ENCODE assay signal across 27 mouse cellular contexts in genomic region chr16:55185370-55185769, GRCm38 (mm10).
DNase-seq lines count a peak whose midpoint lies in the region; ATAC-seq and TF ChIP-seq lines count a peak whose summit lies in the region.
"Had no signal": no experiment of that assay in that cellular context is flagged by ENCODE, and none has a peak within 500 bp of the region (broad histone marks: within the 10 kb centered on the region; RNA-seq: fewer than 3 reads in every experiment).

No protein-coding gene starts in this region.

- no peak overlapping the region for H3K27ac ChIP-seq in forebrain, embryonic 16.5 days (ENCODE audit: low read length)
- H3K27ac ChIP-seq in forebrain, embryonic 11.5 days (ENCODE audit: low read depth, low read length), result no peak overlapping the region
- H3K27ac ChIP-seq in hindbrain, postnatal 0 days, result no peak overlapping the region
- H3K27ac ChIP-seq in hindbrain, embryonic 11.5 days (ENCODE audit: low read depth, low read length), result no peak overlapping the region
- H3K27ac ChIP-seq in midbrain, postnatal 0 days (ENCODE audit: low read depth, low read length), result no peak overlapping the region
- no peak overlapping the region for H3K27ac ChIP-seq in midbrain, embryonic 10.5 days (replicated peaks)
- H3K27ac ChIP-seq: embryonic facial prominence, embryonic 10.5 days; embryonic facial prominence, embryonic 13.5 days; heart, adult 2 months; heart, embryonic 10.5 days; heart, embryonic 13.5 days; hindbrain, embryonic 13.5 days had no signal

- H3K4me1 ChIP-seq in forebrain, embryonic 16.5 days (replicated peaks; ENCODE audit: control insufficient read depth, insufficient read depth, low read length), result no peaks in the 10 kb centered on the region
- no peaks in the 10 kb centered on the region for H3K4me1 ChIP-seq in forebrain, embryonic 11.5 days (replicated peaks; ENCODE audit: control insufficient read depth, insufficient read depth, low read length)
- no peaks in the 10 kb centered on the region for H3K4me1 ChIP-seq in hindbrain, postnatal 0 days (ENCODE audit: insufficient read depth, low read length)
- no peaks in the 10 kb centered on the region for H3K4me1 ChIP-seq in hindbrain, embryonic 11.5 days (replicated peaks; ENCODE audit: control insufficient read depth, insufficient read depth, low read length)
- no peaks in the 10 kb centered on the region for H3K4me1 ChIP-seq in midbrain, postnatal 0 days (ENCODE audit: insufficient read depth, low read length)
- no peaks in the 10 kb centered on the region for H3K4me1 ChIP-seq in midbrain, embryonic 10.5 days
- H3K4me1 ChIP-seq: embryonic facial prominence, embryonic 10.5 days; embryonic facial prominence, embryonic 13.5 days; heart, embryonic 10.5 days; heart, embryonic 13.5 days; hindbrain, embryonic 13.5 days had no signal

- no peak for DNase-seq in forebrain, embryonic 11.5 days (ENCODE audit: low spot score)
- DNase-seq in hindbrain, postnatal 0 days (ENCODE audit: low spot score), result peak; percentile 45
- DNase-seq in hindbrain, embryonic 11.5 days (ENCODE audit: low spot score), result no peak
- peak; percentile 35 for DNase-seq in midbrain, postnatal 0 days (ENCODE audit: low spot score)
- no peak for DNase-seq in midbrain, embryonic 10.5 days (ENCODE audit: low spot score)
- no peak for DNase-seq in right cerebral cortex, postnatal 4 days
- DNase-seq: adrenal gland, adult 2 months; adrenal gland, postnatal 14 days; cerebellum, adult 18-20 months; cerebellum, adult 9-10 months; cerebellum, postnatal 36 days; embryo, embryonic 11 days; gastrocnemius, postnatal 10 days; gastrocnemius, postnatal 36 days; heart, adult 2 months; heart, postnatal 14 days; heart, postnatal 4 days; kidney, adult 2 months had no signal

- H3K9ac ChIP-seq in forebrain, embryonic 16.5 days (replicated peaks; ENCODE audit: low read depth, low read length), result no peak overlapping the region
- no peak overlapping the region for H3K9ac ChIP-seq in forebrain, embryonic 11.5 days (ENCODE audit: low read length)
- H3K9ac ChIP-seq in hindbrain, postnatal 0 days (replicated peaks; ENCODE audit: low read length), result no peak overlapping the region
- H3K9ac ChIP-seq in hindbrain, embryonic 11.5 days (ENCODE audit: low read depth, low read length), result no peak overlapping the region
- no peak overlapping the region for H3K9ac ChIP-seq in midbrain, postnatal 0 days (replicated peaks; ENCODE audit: low read length, poor library complexity, severe bottlenecking)
- H3K9ac ChIP-seq: embryonic facial prominence, embryonic 13.5 days; heart, embryonic 13.5 days; hindbrain, embryonic 13.5 days had no signal

- no peak overlapping the region for H3K4me3 ChIP-seq in forebrain, embryonic 16.5 days (replicated peaks; ENCODE audit: low read length)
- H3K4me3 ChIP-seq in forebrain, embryonic 11.5 days (ENCODE audit: low read depth, low read length), result no peak overlapping the region
- no peak overlapping the region for H3K4me3 ChIP-seq in hindbrain, postnatal 0 days (ENCODE audit: low read length)
- H3K4me3 ChIP-seq in hindbrain, embryonic 11.5 days (ENCODE audit: low read depth, low read length), result no peak overlapping the region
- no peak overlapping the region for H3K4me3 ChIP-seq in midbrain, postnatal 0 days (ENCODE audit: low read depth, low read length)
- H3K4me3 ChIP-seq in midbrain, embryonic 10.5 days, result no peak overlapping the region
- H3K4me3 ChIP-seq: embryonic facial prominence, embryonic 10.5 days; embryonic facial prominence, embryonic 13.5 days; erythroblast, embryonic 14.5 days; heart, adult 2 months; heart, embryonic 10.5 days; heart, embryonic 13.5 days; hindbrain, embryonic 13.5 days had no signal

- H3K9me3 ChIP-seq in forebrain, embryonic 16.5 days (ENCODE audit: control insufficient read depth, low read length), result no peaks in the 10 kb centered on the region
- H3K9me3 ChIP-seq in forebrain, embryonic 11.5 days (ENCODE audit: control insufficient read depth, low read length), result no peaks in the 10 kb centered on the region
- no peaks in the 10 kb centered on the region for H3K9me3 ChIP-seq in hindbrain, postnatal 0 days (ENCODE audit: low read length)
- no peaks in the 10 kb centered on the region for H3K9me3 ChIP-seq in hindbrain, embryonic 11.5 days (ENCODE audit: control insufficient read depth, low read length)
- no peaks in the 10 kb centered on the region for H3K9me3 ChIP-seq in midbrain, postnatal 0 days (ENCODE audit: low read length)
- no peaks in the 10 kb centered on the region for H3K9me3 ChIP-seq in midbrain, embryonic 10.5 days (replicated peaks)
- H3K9me3 ChIP-seq: embryonic facial prominence, embryonic 10.5 days; embryonic facial prominence, embryonic 13.5 days; heart, embryonic 10.5 days; heart, embryonic 13.5 days; hindbrain, embryonic 13.5 days had no signal

- no peaks in the 10 kb centered on the region for H3K36me3 ChIP-seq in forebrain, embryonic 16.5 days (ENCODE audit: control insufficient read depth, insufficient read depth)
- no peaks in the 10 kb centered on the region for H3K36me3 ChIP-seq in forebrain, embryonic 11.5 days (ENCODE audit: control insufficient read depth, insufficient read depth, low read length)
- H3K36me3 ChIP-seq in hindbrain, postnatal 0 days (ENCODE audit: insufficient read depth, low read length), result no peaks in the 10 kb centered on the region
- H3K36me3 ChIP-seq in hindbrain, embryonic 11.5 days (ENCODE audit: control insufficient read depth, insufficient read depth, low read length), result no peaks in the 10 kb centered on the region
- H3K36me3 ChIP-seq in midbrain, postnatal 0 days (ENCODE audit: insufficient read depth, low read length), result no peaks in the 10 kb centered on the region
- H3K36me3 ChIP-seq in midbrain, embryonic 10.5 days, result no peaks in the 10 kb centered on the region
- H3K36me3 ChIP-seq: embryonic facial prominence, embryonic 10.5 days; embryonic facial prominence, embryonic 13.5 days; heart, embryonic 10.5 days; heart, embryonic 13.5 days; hindbrain, embryonic 13.5 days had no signal

- TF ChIP-seq CTCF in hindbrain, postnatal 0 days (IDR thresholded peaks at IDR 0.05; ENCODE audit: low read depth), result no peak
- TF ChIP-seq CTCF in midbrain, postnatal 0 days (IDR thresholded peaks at IDR 0.05), result no peak

- no peak overlapping the region for H3K4me2 ChIP-seq in forebrain, embryonic 16.5 days (ENCODE audit: low read length)
- no peak overlapping the region for H3K4me2 ChIP-seq in forebrain, embryonic 11.5 days (ENCODE audit: low read depth, low read length, severe bottlenecking)
- no peak overlapping the region for H3K4me2 ChIP-seq in hindbrain, postnatal 0 days (ENCODE audit: low read depth, low read length)
- no peak overlapping the region for H3K4me2 ChIP-seq in hindbrain, embryonic 11.5 days (replicated peaks; ENCODE audit: low read depth, low read length)
- H3K4me2 ChIP-seq in midbrain, postnatal 0 days (ENCODE audit: low read depth, low read length, poor library complexity, severe bottlenecking), result no peak overlapping the region
- H3K4me2 ChIP-seq: embryonic facial prominence, embryonic 13.5 days; heart, embryonic 13.5 days; hindbrain, embryonic 13.5 days had no signal

- ATAC-seq in forebrain, embryonic 16.5 days, result peak; percentile 79
- no peak for ATAC-seq in forebrain, embryonic 11.5 days (replicated peaks; ENCODE audit: low FRiP score)
- ATAC-seq in hindbrain, postnatal 0 days, result no peak
- no peak for ATAC-seq in hindbrain, embryonic 11.5 days (ENCODE audit: low FRiP score)
- no peak for ATAC-seq in midbrain, postnatal 0 days (ENCODE audit: low FRiP score)
- ATAC-seq: CD4-positive, CD25-positive, alpha-beta regulatory T cell, adult 4 months; intestine, postnatal 0 days had no signal

- H3K27me3 ChIP-seq in forebrain, embryonic 16.5 days (replicated peaks; ENCODE audit: control insufficient read depth, insufficient read depth, low read length), result no peaks in the 10 kb centered on the region
- no peaks in the 10 kb centered on the region for H3K27me3 ChIP-seq in forebrain, embryonic 11.5 days (ENCODE audit: control insufficient read depth, insufficient read depth, low read length)
- no peaks in the 10 kb centered on the region for H3K27me3 ChIP-seq in hindbrain, postnatal 0 days (ENCODE audit: insufficient read depth, low read length)
- no peaks in the 10 kb centered on the region for H3K27me3 ChIP-seq in hindbrain, embryonic 11.5 days (ENCODE audit: control insufficient read depth, insufficient read depth, low read length)
- no peaks in the 10 kb centered on the region for H3K27me3 ChIP-seq in midbrain, postnatal 0 days (ENCODE audit: insufficient read depth, low read length)
- H3K27me3 ChIP-seq in midbrain, embryonic 10.5 days (ENCODE audit: low read depth, poor library complexity, severe bottlenecking), result no peaks in the 10 kb centered on the region
- H3K27me3 ChIP-seq: embryonic facial prominence, embryonic 13.5 days; heart, embryonic 13.5 days; hindbrain, embryonic 13.5 days had no signal

- WGBS in forebrain, embryonic 16.5 days, result 67% methylated on average over 1 of the region's 1 CpGs
- 93% methylated on average over 1 of the region's 1 CpGs for WGBS in forebrain, embryonic 11.5 days
- 88% methylated on average over 1 of the region's 1 CpGs for WGBS in hindbrain, postnatal 0 days
- 100% methylated on average over 1 of the region's 1 CpGs for WGBS in hindbrain, embryonic 11.5 days
- WGBS in midbrain, postnatal 0 days, result 81% methylated on average over 1 of the region's 1 CpGs
- WGBS in midbrain, embryonic 10.5 days, result 90% methylated on average over 1 of the region's 1 CpGs

Comparison
In these comparisons a context has a peak if more than half of its experiments do, and no peak if none do; other contexts are left out.
1. DNase-seq: peak in hindbrain, postnatal 0 days (single experiment) and midbrain, postnatal 0 days (single experiment); none in forebrain, embryonic 11.5 days (single experiment), hindbrain, embryonic 11.5 days (single experiment), midbrain, embryonic 10.5 days (single experiment) and right cerebral cortex, postnatal 4 days (single experiment).